Mouse (Mus musculus) MEL (cell line): ENCODE data around the gene Gm2663. TPM values are rescaled to one million over a fixed set of nuclear protein-coding genes. Genes with fewer than 3 reads are reported as not detected.

Experiments used
- DNase-seq: peaks from one replicate; pipeline ENCODE4 v3.0.0; 2011; ENCODE audit warnings: low read depth, low spot score
- H3K27ac ChIP-seq: 2 replicates; pipeline ENCODE4 v1.5.1; 2012; ENCODE audit warnings: low read depth, mild to moderate bottlenecking, control low read depth, low read length, moderate library complexity; ENCODE audit not compliant: control insufficient read depth
- H3K27me3 ChIP-seq, 2 experiments: fragments of 150-350 bp in 1 of 2; sonication (generic) in 1 of 2; 2 replicates each; pipeline ENCODE4 v1.6.1; 2012; ENCODE audit warnings: low read length in 2 of 2, mild to moderate bottlenecking in 2 of 2, improper control_type of control experiment in 1 of 2, moderate library complexity in 1 of 2; ENCODE audit not compliant: insufficient read depth in 2 of 2, control insufficient read depth in 1 of 2
- H3K36me3 ChIP-seq, 2 experiments: 2 replicates each; pipeline ENCODE4 v1.6.1; 2012 to 2014; ENCODE audit warnings: low read length in 2 of 2, improper control_type of control experiment in 1 of 2, inconsistent platforms in 1 of 2, mild to moderate bottlenecking in 1 of 2; ENCODE audit not compliant: insufficient read depth in 2 of 2, control insufficient read depth in 1 of 2
- H3K4me1 ChIP-seq, 2 experiments: fragments of 150-350 bp in 1 of 2; sonication (generic) in 1 of 2; 2 replicates each; pipeline ENCODE4 v1.6.1; 2012; ENCODE audit warnings: low read length in 2 of 2, improper control_type of control experiment in 1 of 2, mild to moderate bottlenecking in 1 of 2; ENCODE audit not compliant: insufficient read depth in 2 of 2, control insufficient read depth in 1 of 2
- H3K4me3 ChIP-seq, 2 experiments: fragments of 150-350 bp in 1 of 2; sonication (generic) in 1 of 2; 2 replicates each; pipeline ENCODE4 v1.5.1; 2012; ENCODE audit warnings: low read depth in 2 of 2, low read length in 2 of 2, mild to moderate bottlenecking in 2 of 2, moderate library complexity in 2 of 2, control low read depth in 1 of 2, improper control_type of control experiment in 1 of 2; ENCODE audit not compliant: control insufficient read depth in 1 of 2, insufficient read depth in 1 of 2
- H3K79me2 ChIP-seq: 2 replicates; pipeline ENCODE4 v1.6.1; 2012; ENCODE audit warnings: mild to moderate bottlenecking, low read length, moderate library complexity; ENCODE audit not compliant: control insufficient read depth, poor library complexity, insufficient read depth
- H3K9ac ChIP-seq: 2 replicates; pipeline ENCODE4 v1.6.1; 2012; ENCODE audit warnings: low read depth, mild to moderate bottlenecking, control low read depth, low read length, moderate library complexity; ENCODE audit not compliant: control insufficient read depth, poor library complexity, severe bottlenecking
- H3K9me3 ChIP-seq: fragments of 150-350 bp; sonication (generic); replicated peaks from 2 replicates; pipeline ENCODE4 v1.6.1; 2012; ENCODE audit warnings: mild to moderate bottlenecking, low read length, improper control_type of control experiment, moderate library complexity; ENCODE audit not compliant: insufficient read depth
- CHD1 ChIP-seq: IDR thresholded peaks from 2 replicates; pipeline ENCODE4 v1.6.1; 2012; ENCODE audit warnings: low read depth, mild to moderate bottlenecking, inconsistent platforms, low read length, improper control_type of control experiment
- CHD2 ChIP-seq: IDR thresholded peaks from 2 replicates; pipeline ENCODE4 v1.6.1; 2011; ENCODE audit warnings: low read length, improper control_type of control experiment
- E2F4 ChIP-seq: IDR thresholded peaks from 2 replicates; pipeline ENCODE4 v1.6.1; 2011; ENCODE audit warnings: low read depth, low read length, improper control_type of control experiment, borderline replicate concordance
- ELF1 ChIP-seq: IDR thresholded peaks from 2 replicates; pipeline ENCODE4 v1.6.1; 2014; ENCODE audit warnings: low read depth, mild to moderate bottlenecking, inconsistent platforms, low read length, improper control_type of control experiment, moderate library complexity
- ETS1 ChIP-seq: IDR thresholded peaks from 2 replicates; pipeline ENCODE4 v1.6.1; 2012; ENCODE audit warnings: low read depth, mild to moderate bottlenecking, inconsistent platforms, low read length, improper control_type of control experiment, moderate library complexity
- HCFC1 ChIP-seq: IDR thresholded peaks from 2 replicates; pipeline ENCODE4 v1.6.1; 2012; ENCODE audit warnings: low read depth, mild to moderate bottlenecking, inconsistent platforms, low read length, improper control_type of control experiment, moderate library complexity
- KAT2A ChIP-seq: conservative IDR thresholded peaks from 2 replicates; pipeline ENCODE4 v1.6.1; 2012; ENCODE audit warnings: low read depth, low read length, improper control_type of control experiment, inconsistent platforms
- MAFK ChIP-seq: IDR thresholded peaks from 2 replicates; pipeline ENCODE4 v1.6.1; 2011; ENCODE audit warnings: low read depth, mild to moderate bottlenecking, low read length, improper control_type of control experiment, borderline replicate concordance
- MAX ChIP-seq: IDR thresholded peaks from 2 replicates; pipeline ENCODE4 v1.6.1; 2011; ENCODE audit warnings: low read length, improper control_type of control experiment
- MAZ ChIP-seq: IDR thresholded peaks from 2 replicates; pipeline ENCODE4 v1.6.1; 2012; ENCODE audit warnings: low read depth, mild to moderate bottlenecking, inconsistent platforms, low read length, improper control_type of control experiment
- MXI1 ChIP-seq: IDR thresholded peaks from 2 replicates; pipeline ENCODE4 v1.6.1; 2011; ENCODE audit warnings: mild to moderate bottlenecking, low read depth, low read length, improper control_type of control experiment
- MYB ChIP-seq: IDR thresholded peaks from 2 replicates; pipeline ENCODE4 v1.6.1; 2011; ENCODE audit warnings: mild to moderate bottlenecking, low read depth, low read length, improper control_type of control experiment
- MYC ChIP-seq: IDR thresholded peaks from 2 replicates; pipeline ENCODE4 v1.6.1; 2011; ENCODE audit warnings: low read depth, mild to moderate bottlenecking, low read length, improper control_type of control experiment, moderate library complexity
- NELFE ChIP-seq: IDR thresholded peaks from 2 replicates; pipeline ENCODE4 v1.6.1; 2011; ENCODE audit warnings: low read depth, low read length, improper control_type of control experiment
- NRF1 ChIP-seq: IDR thresholded peaks from 2 replicates; pipeline ENCODE4 v1.6.1; 2014; ENCODE audit warnings: low read depth, mild to moderate bottlenecking, inconsistent platforms, low read length, improper control_type of control experiment, moderate library complexity; ENCODE audit not compliant: poor library complexity, insufficient read depth, severe bottlenecking
- POLR2A ChIP-seq, 2 experiments: IDR thresholded peaks; 2 replicates each; pipeline ENCODE4 v1.6.1; 2011 to 2012; ENCODE audit warnings: low read length in 2 of 2, mild to moderate bottlenecking in 2 of 2, control low read depth in 1 of 2, improper control_type of control experiment in 1 of 2, low read depth in 1 of 2, moderate library complexity in 1 of 2; ENCODE audit not compliant: control insufficient read depth in 1 of 2, insufficient read depth in 1 of 2, poor library complexity in 1 of 2
- POLR2AphosphoS2 ChIP-seq: IDR thresholded peaks from 2 replicates; pipeline ENCODE4 v1.6.1; 2011; ENCODE audit warnings: low read length, improper control_type of control experiment
- RCOR1 ChIP-seq: IDR thresholded peaks from 2 replicates; pipeline ENCODE4 v1.6.1; 2012; ENCODE audit warnings: low read depth, mild to moderate bottlenecking, inconsistent platforms, low read length, improper control_type of control experiment
- TAL1 ChIP-seq: IDR thresholded peaks from 2 replicates; pipeline ENCODE4 v1.6.1; 2012; ENCODE audit warnings: mild to moderate bottlenecking, inconsistent platforms, low read length, moderate library complexity, mixed read lengths
- TBP ChIP-seq: IDR thresholded peaks from 2 replicates; pipeline ENCODE4 v1.8.0; 2011; ENCODE audit warnings: low read depth, low read length, improper control_type of control experiment
- TCF12 ChIP-seq: IDR thresholded peaks from 2 replicates; pipeline ENCODE4 v1.6.1; 2014; ENCODE audit warnings: low read depth, mild to moderate bottlenecking, inconsistent platforms, low read length, improper control_type of control experiment, moderate library complexity
- UBTF ChIP-seq: IDR thresholded peaks from 2 replicates; pipeline ENCODE4 v1.6.1; 2012; ENCODE audit warnings: low read depth, mild to moderate bottlenecking, inconsistent platforms, low read length, improper control_type of control experiment, moderate library complexity, borderline replicate concordance; ENCODE audit not compliant: insufficient read depth
- USF1 ChIP-seq: IDR thresholded peaks from 2 replicates; pipeline ENCODE4 v1.6.1; 2014; ENCODE audit warnings: low read depth, mild to moderate bottlenecking, inconsistent platforms, low read length, improper control_type of control experiment, moderate library complexity
- ZMIZ1 ChIP-seq: IDR thresholded peaks from 2 replicates; pipeline ENCODE4 v1.6.1; 2012; ENCODE audit warnings: low read depth, mild to moderate bottlenecking, inconsistent platforms, low read length, improper control_type of control experiment, moderate library complexity
- ZNF384 ChIP-seq: IDR thresholded peaks from 2 replicates; pipeline ENCODE4 v1.6.1; 2012; ENCODE audit warnings: low read depth, mild to moderate bottlenecking, inconsistent platforms, low read length, improper control_type of control experiment
- polyA plus RNA-seq, 2 experiments: library from polyadenylated mRNA; stranded (reverse) in 1 of 2; unstranded in 1 of 2; fragments of >175 nt in 1 of 2; fragments of >200 nt in 1 of 2; gene quantifications; 2 replicates each; pipeline versions ENCODE4 v1.2.1 to v1.2.4; 2012; ENCODE audit warnings: low replicate concordance in 2 of 2, low read depth in 1 of 2; ENCODE audit not compliant: insufficient read length in 2 of 2, insufficient read depth in 1 of 2, missing spikeins in 1 of 2
- total RNA-seq: library from RNA; depleted of rRNA; stranded (reverse); fragments of 300-350 nt; gene quantifications from 2 replicates; pipeline ENCODE4 v1.2.3, GENCODE M21; 2012

The Gm2663 gene
- total and polyA plus RNA-seq, 3 experiments = not detected

DNA sequence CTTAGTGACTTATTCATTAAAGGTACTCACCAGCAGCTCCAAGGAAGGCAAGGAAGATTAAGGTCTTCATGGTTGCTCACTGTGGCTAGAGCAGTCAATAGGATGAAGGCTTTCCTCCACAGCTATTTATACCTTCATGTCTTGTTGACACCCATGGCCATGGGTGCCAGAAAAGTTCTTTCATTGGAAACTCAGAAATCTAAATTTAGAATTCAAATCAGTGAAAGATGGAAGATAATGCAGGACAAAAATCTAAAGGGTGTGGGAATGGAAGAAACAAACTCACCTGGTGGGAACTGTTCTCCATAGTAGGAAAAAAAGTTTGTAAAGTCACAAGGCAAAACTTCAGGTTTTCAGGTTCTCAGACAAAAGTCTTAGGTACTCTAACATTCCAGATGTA is 36.1 kb upstream of the Gm2663 start, which contains the start of gene 2210010C04Rik:
Gene 2210010C04Rik, minus strand, starts transcription at position 101 of the 400 bp plus-strand sequence.
- DNase-seq = no peak
- H3K4me1 ChIP-seq = no peaks in the 10 kb centered on the region
- H3K9me3 ChIP-seq = no peaks in the 10 kb centered on the region
- no peak within 1 kb of the TSS for H3K27ac ChIP-seq
- H3K36me3 ChIP-seq = no peaks in the 10 kb centered on the region
- H3K27me3 ChIP-seq = no peaks in the 10 kb centered on the region
- no peaks in the 10 kb centered on the region for H3K79me2 ChIP-seq
- H3K4me3 ChIP-seq = no peak within 1 kb of the TSS
- no peak within 1 kb of the TSS for H3K9ac ChIP-seq
- no peak for TF ChIP-seq NRF1
- TF ChIP-seq HCFC1 = no peak
- no peak for TF ChIP-seq ZMIZ1
- TF ChIP-seq CHD1 = no peak
- no peak for TF ChIP-seq KAT2A
- TF ChIP-seq MYC = no peak
- TF ChIP-seq MAFK = no peak
- no peak for TF ChIP-seq POLR2AphosphoS2
- no peak for TF ChIP-seq RCOR1
- no peak for TF ChIP-seq POLR2A (IDR thresholded peaks at IDR 0.05; ENCODE audit: control insufficient read depth in 1 of 2, insufficient read depth in 1 of 2, low read depth in 1 of 2, low read length in 2 of 2, poor library complexity in 1 of 2)
- no peak for TF ChIP-seq ELF1
- no peak for TF ChIP-seq MXI1
- TF ChIP-seq TAL1 = no peak
- no peak for TF ChIP-seq UBTF

DNA sequence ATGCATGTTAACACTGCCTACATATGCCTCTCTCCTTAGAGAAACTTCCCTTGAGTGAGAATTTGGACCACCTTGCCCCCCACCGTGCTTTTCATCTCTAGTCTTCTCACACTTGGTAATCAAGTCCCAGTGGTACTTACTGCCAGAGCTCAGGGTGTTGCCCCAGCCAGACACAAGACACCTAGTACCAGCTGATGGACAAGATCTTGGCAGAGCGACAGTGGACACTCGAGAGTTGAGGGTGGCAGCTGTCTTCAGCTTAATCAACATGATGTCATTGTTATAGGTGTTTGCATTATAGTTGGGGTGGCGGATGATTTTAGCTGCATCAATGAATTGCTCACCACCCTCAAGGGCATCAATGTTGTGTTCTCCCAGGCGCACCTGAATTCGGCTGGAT is 33.5 kb upstream of the Gm2663 start:
- no peaks in the 10 kb centered on the region for H3K79me2 ChIP-seq
- TF ChIP-seq ZNF384 = no peak
- TF ChIP-seq TCF12 = no peak
- no peak for TF ChIP-seq NELFE
- no peak for TF ChIP-seq MYB
- TF ChIP-seq ETS1 = no peak
- no peak for TF ChIP-seq ELF1
- no peak for TF ChIP-seq E2F4
- TF ChIP-seq MAZ = no peak
- no peak for TF ChIP-seq POLR2A (IDR thresholded peaks at IDR 0.05; ENCODE audit: control insufficient read depth in 1 of 2, insufficient read depth in 1 of 2, low read depth in 1 of 2, low read length in 2 of 2, poor library complexity in 1 of 2)
- no peak for TF ChIP-seq CHD2
- no peak for TF ChIP-seq TBP
- TF ChIP-seq RCOR1 = no peak
- no peak for TF ChIP-seq USF1
- TF ChIP-seq MAX = no peak

More for the DNA sequence above, 33.5 kb upstream of the Gm2663 start:
- no peaks in the 10 kb centered on the region for H3K27me3 ChIP-seq
- no peak for DNase-seq
- H3K9me3 ChIP-seq = no peaks in the 10 kb centered on the region
- H3K27ac ChIP-seq = no peak overlapping the region
- H3K9ac ChIP-seq = no peak overlapping the region
- no peak overlapping the region for H3K4me3 ChIP-seq
- no peaks in the 10 kb centered on the region for H3K36me3 ChIP-seq
- H3K4me1 ChIP-seq = no peaks in the 10 kb centered on the region
